Mouse (Mus musculus) hindbrain, embryonic 14.5 days (tissue): ENCODE measurements around the gene Zfp114. TPM values are rescaled to one million over a fixed set of nuclear protein-coding genes. Genes with fewer than 3 reads are reported as not detected.

Source experiments
- polyA plus RNA-seq: library from polyadenylated mRNA; unstranded; fragments of >200 nt; fragmentation: Nextera tagmentation; extraction: Ambion mirVana; gene quantifications from 2 replicates; pipeline ENCODE4 v1.2.1, GENCODE M21; 2014

The Zfp114 gene
- polyA plus RNA-seq, 1 experiment from 2014 or later: 4.0 TPM

Other genes starting within 250 kb of the Zfp114 start
- not detected in 2 replicates for gene Vmn1r179, start 248.1 kb upstream of the Zfp114 start, polyA plus RNA-seq
- not detected in 2 replicates for gene Vmn1r180, start 224.4 kb upstream of the Zfp114 start, polyA plus RNA-seq
- gene Vmn1r181, start 200.4 kb upstream of the Zfp114 start, polyA plus RNA-seq: not detected in 2 replicates
- gene V1rd19, start 173.4 kb upstream of the Zfp114 start, polyA plus RNA-seq: not detected in 2 replicates
- not detected in 2 replicates for gene Vmn1r183, start 121.8 kb upstream of the Zfp114 start, polyA plus RNA-seq
- 34.3 and 39.6 TPM in 2 replicates for gene Zfp180, start 93.1 kb upstream of the Zfp114 start, polyA plus RNA-seq
- 8.5 and 9.0 TPM in 2 replicates for gene Zfp112, start 62.7 kb upstream of the Zfp114 start, polyA plus RNA-seq
- 26.1 and 28.8 TPM in 2 replicates for gene Zfp235, start 40.9 kb upstream of the Zfp114 start, polyA plus RNA-seq
- 4.0 and 5.5 TPM in 2 replicates for gene Zfp111, start 36.4 kb downstream of the Zfp114 start, polyA plus RNA-seq
- 2.9 and 3.9 TPM in 2 replicates for gene Zfp109, start 62.5 kb downstream of the Zfp114 start, polyA plus RNA-seq
- 7.1 TPM in 2 replicates for gene Zfp108, start 79.7 kb downstream of the Zfp114 start, polyA plus RNA-seq
- gene Zfp93, start 95.4 kb downstream of the Zfp114 start, polyA plus RNA-seq: 8.1 and 9.5 TPM in 2 replicates
- gene Zfp61, start 126.2 kb downstream of the Zfp114 start, polyA plus RNA-seq: 33.5 and 34.0 TPM in 2 replicates
- 19.6 and 20.9 TPM in 2 replicates for gene Zfp94, start 141.6 kb downstream of the Zfp114 start, polyA plus RNA-seq
- gene Tescl, start 158.9 kb downstream of the Zfp114 start, polyA plus RNA-seq: 0.31 TPM in 1 of 2 replicates, not detected in the other
- gene Lypd5, start 174.1 kb downstream of the Zfp114 start, polyA plus RNA-seq: not detected in 2 replicates
- 1.7 and 2.8 TPM in 2 replicates for gene Kcnn4, start 195.2 kb downstream of the Zfp114 start, polyA plus RNA-seq
- gene Smg9, start 224.6 kb downstream of the Zfp114 start, polyA plus RNA-seq: 30.1 and 30.3 TPM in 2 replicates